ENCODE assay signal across 12 mouse cellular contexts in genomic region chr2:59664803-59665567, GRCm38 (mm10). TPM values are rescaled to one million over a fixed set of nuclear protein-coding genes. Genes with fewer than 3 reads are reported as not detected.
A peak's percentile ranks its signal among the peaks of the same experiment; 100 is the strongest.
DNase-seq lines count a peak whose midpoint lies in the region; ATAC-seq lines count a peak whose summit lies in the region.
"Had no signal": no experiment of that assay in that cellular context is flagged by ENCODE, and none has a peak within 500 bp of the region (broad histone marks: within the 10 kb centered on the region; RNA-seq: fewer than 3 reads in every experiment).

No protein-coding gene starts in this region.

- no peaks in the 10 kb centered on the region for H3K27me3 ChIP-seq in forebrain, embryonic 15.5 days
- no peaks in the 10 kb centered on the region for H3K27me3 ChIP-seq in forebrain, embryonic 12.5 days
- no peaks in the 10 kb centered on the region for H3K27me3 ChIP-seq in hindbrain, embryonic 16.5 days (replicated peaks; ENCODE audit: control insufficient read depth, insufficient read depth, low read length)
- H3K27me3 ChIP-seq in hindbrain, embryonic 14.5 days (ENCODE audit: control insufficient read depth, insufficient read depth, low read length): no peaks in the 10 kb centered on the region

- 70% methylated on average over 16 of the region's 16 CpGs for WGBS in forebrain, embryonic 15.5 days
- WGBS in forebrain, embryonic 12.5 days: 89% methylated on average over 16 of the region's 16 CpGs
- WGBS in hindbrain, embryonic 16.5 days: 69% methylated on average over 16 of the region's 16 CpGs
- WGBS in hindbrain, embryonic 14.5 days: 70% methylated on average over 16 of the region's 16 CpGs

- H3K9ac ChIP-seq in forebrain, embryonic 15.5 days (replicated peaks): no peak overlapping the region
- no peak overlapping the region for H3K9ac ChIP-seq in forebrain, embryonic 12.5 days
- no peak overlapping the region for H3K9ac ChIP-seq in hindbrain, embryonic 16.5 days (ENCODE audit: low read depth, low read length)
- H3K9ac ChIP-seq in hindbrain, embryonic 14.5 days: no peak overlapping the region
- H3K9ac ChIP-seq: midbrain, embryonic 13.5 days had no signal

- H3K4me3 ChIP-seq in forebrain, embryonic 15.5 days: no peak overlapping the region
- no peak overlapping the region for H3K4me3 ChIP-seq in forebrain, embryonic 12.5 days (replicated peaks)
- H3K4me3 ChIP-seq in hindbrain, embryonic 16.5 days (ENCODE audit: low read length): no peak overlapping the region
- no peak overlapping the region for H3K4me3 ChIP-seq in hindbrain, embryonic 14.5 days (replicated peaks; ENCODE audit: low read length)
- H3K4me3 ChIP-seq: midbrain, embryonic 13.5 days had no signal

- H3K27ac ChIP-seq in forebrain, embryonic 15.5 days (replicated peaks): 0 out of 2 replicates have a peak overlapping the region, but pooled peaks have one; percentile 13
- no peak overlapping the region for H3K27ac ChIP-seq in forebrain, embryonic 12.5 days
- H3K27ac ChIP-seq in hindbrain, embryonic 16.5 days (ENCODE audit: low read depth, low read length): no peak overlapping the region
- no peak overlapping the region for H3K27ac ChIP-seq in hindbrain, embryonic 14.5 days
- H3K27ac ChIP-seq: midbrain, embryonic 13.5 days had no signal

- 0 out of 2 replicates have a peak, but pooled peaks have one; percentile 34 for ATAC-seq in forebrain, embryonic 15.5 days (replicated peaks)
- ATAC-seq in forebrain, embryonic 12.5 days (ENCODE audit: low FRiP score): no peak
- peak; percentile 55 for ATAC-seq in hindbrain, embryonic 16.5 days
- ATAC-seq in hindbrain, embryonic 14.5 days (ENCODE audit: low FRiP score): no peak
- ATAC-seq: midbrain, embryonic 13.5 days had no signal

- H3K4me2 ChIP-seq in forebrain, embryonic 15.5 days (replicated peaks): no peak overlapping the region
- no peak overlapping the region for H3K4me2 ChIP-seq in forebrain, embryonic 12.5 days
- no peak overlapping the region for H3K4me2 ChIP-seq in hindbrain, embryonic 16.5 days (ENCODE audit: low read length)
- H3K4me2 ChIP-seq in hindbrain, embryonic 14.5 days (replicated peaks): no peak overlapping the region
- H3K4me2 ChIP-seq: midbrain, embryonic 13.5 days had no signal

- peaks cover 18% of the 10 kb centered on the region for H3K4me1 ChIP-seq in forebrain, embryonic 15.5 days
- H3K4me1 ChIP-seq in forebrain, embryonic 12.5 days: peaks cover 17% of the 10 kb centered on the region
- peaks cover 8% of the 10 kb centered on the region for H3K4me1 ChIP-seq in hindbrain, embryonic 16.5 days (ENCODE audit: control insufficient read depth, insufficient read depth, low read depth, low read length)
- H3K4me1 ChIP-seq in hindbrain, embryonic 14.5 days (replicated peaks; ENCODE audit: control insufficient read depth, insufficient read depth, low read length): peaks cover 8% of the 10 kb centered on the region; the same call in 1 of the 2 replicates

- no peak for DNase-seq in hindbrain, embryonic 14.5 days (ENCODE audit: low spot score)
- DNase-seq in right cerebral cortex, adult 18-20 months: peak; percentile 18
- no peak for DNase-seq in right cerebral cortex, postnatal 14 days
- no peak for DNase-seq in kidney, postnatal 14 days
- DNase-seq: adrenal gland, postnatal 14 days; kidney, adult 8-10 months; lung, postnatal 4 days; thymus, adult 18-20 months had no signal

- no peaks in the 10 kb centered on the region for H3K9me3 ChIP-seq in forebrain, embryonic 15.5 days
- no peaks in the 10 kb centered on the region for H3K9me3 ChIP-seq in forebrain, embryonic 12.5 days
- no peaks in the 10 kb centered on the region for H3K9me3 ChIP-seq in hindbrain, embryonic 16.5 days (ENCODE audit: control insufficient read depth, low read length)
- no peaks in the 10 kb centered on the region for H3K9me3 ChIP-seq in hindbrain, embryonic 14.5 days (ENCODE audit: control insufficient read depth, low read length)
- H3K9me3 ChIP-seq: midbrain, embryonic 13.5 days had no signal

- no peaks in the 10 kb centered on the region for H3K36me3 ChIP-seq in forebrain, embryonic 15.5 days
- no peaks in the 10 kb centered on the region for H3K36me3 ChIP-seq in forebrain, embryonic 12.5 days (replicated peaks)
- H3K36me3 ChIP-seq in hindbrain, embryonic 16.5 days (ENCODE audit: control insufficient read depth, insufficient read depth, low read length): no peaks in the 10 kb centered on the region
- H3K36me3 ChIP-seq in hindbrain, embryonic 14.5 days (replicated peaks; ENCODE audit: control insufficient read depth, insufficient read depth): no peaks in the 10 kb centered on the region
- H3K36me3 ChIP-seq: midbrain, embryonic 13.5 days had no signal

RNA-seq across cellular contexts. Expression of gene Tanc1, which starts 53.1 kb away (rescaled TPM):
- polyA plus RNA-seq in forebrain, embryonic 15.5 days (2015; fragmentation: Nextera tagmentation; extraction: Ambion mirVana): 9.1 and 10.7 TPM in 2 replicates
- polyA plus RNA-seq in forebrain, embryonic 12.5 days (2016; fragmentation: Nextera tagmentation; extraction: Ambion mirVana): 20.0 and 23.6 TPM in 2 replicates
- polyA plus RNA-seq in hindbrain, embryonic 16.5 days (2015; fragmentation: Nextera tagmentation; extraction: Ambion mirVana): 7.2 and 7.4 TPM in 2 replicates
- polyA plus RNA-seq in hindbrain, embryonic 14.5 days (2014; fragmentation: Nextera tagmentation; extraction: Ambion mirVana): 6.5 and 7.9 TPM in 2 replicates

Comparison
In these comparisons a context has a peak if more than half of its experiments do, and no peak if none do; other contexts are left out.
1. ATAC-seq: peak in forebrain, embryonic 15.5 days (single experiment) and hindbrain, embryonic 16.5 days (single experiment); none in forebrain, embryonic 12.5 days (single experiment) and hindbrain, embryonic 14.5 days (single experiment).